Mouse (Mus musculus) embryonic stem cell, embryonic (primary cell): Measurements from ENCODE around the gene Gamt.

ENCODE experiments used
- CTCF ChIA-PET, 4 experiments: fragments of 300-600 bp in 2 of 4; fragments of 350-600 bp in 2 of 4; sonication (Branson Sonifier 250); formaldehyde crosslinking; loops; one replicate each; lab custom pipeline; 2022; ENCODE audit warnings: inconsistent platforms in 2 of 4; lab: Charles Lee
- POLR2A ChIA-PET, 4 experiments: fragments of 300-600 bp in 2 of 4; fragments of 350-600 bp in 2 of 4; sonication (Branson Sonifier 250); formaldehyde crosslinking; loops; one replicate each; lab custom pipeline; 2022; ENCODE audit warnings: antibody characterized with exemption in 4 of 4, inconsistent platforms in 1 of 4; lab: Charles Lee

Gene Gamt

GRCm38 (mm10) chr10:80260642-80261584, at the start of gene Gamt, which contains the start of gene Dazap1:
Gene Gamt, minus strand, starts transcription at chr10:80261012.
Gene Dazap1, plus strand, starts transcription at chr10:80261486.
- ChIA-PET POLR2A (interaction anchor here in 3 of 4 experiments (0.6 to 12.5 kb wide), 90 partner anchors 9 to 1867 kb away, joined by 3 to 169 read pairs (median 4); partner anchors contain the start of genes Mum1 (in 3 of the 3), Rps15 (in 3 of the 3), Apc2 (in 2 of the 3) and Cirbp (in 2 of the 3)), CTCF (interaction anchor here (0.6 to 2.6 kb wide), 22 partner anchors 8 to 759 kb away, joined by 3 to 14 read pairs (median 3); partner anchors contain the start of genes Adamtsl5 (in 1 of the 4), Arid3a (in 1 of the 4), Cbarp (in 1 of the 4) and Mum1 (in 1 of the 4))

GRCm38 (mm10) chr10:80304862-80305261, 44.0 kb upstream of the Gamt start:
- ChIA-PET POLR2A (interaction anchor here (0.6 to 3.0 kb wide), 40 partner anchors 8 to 1179 kb away, joined by 3 to 76 read pairs (median 4); partner anchors contain the start of genes Rps15 (in 4 of the 4), Apc2 (in 3 of the 4), Pcsk4 (in 2 of the 4) and Reep6 (in 2 of the 4)), CTCF (interaction anchor here in 3 of 4 experiments (0.6 to 1.6 kb wide), 16 partner anchors 10 to 577 kb away, joined by 3 to 14 read pairs (median 4); partner anchors contain the start of genes Adamtsl5 (in 1 of the 3), Apc2 (in 1 of the 3), Pcsk4 (in 1 of the 3) and Reep6 (in 1 of the 3))

DNA sequence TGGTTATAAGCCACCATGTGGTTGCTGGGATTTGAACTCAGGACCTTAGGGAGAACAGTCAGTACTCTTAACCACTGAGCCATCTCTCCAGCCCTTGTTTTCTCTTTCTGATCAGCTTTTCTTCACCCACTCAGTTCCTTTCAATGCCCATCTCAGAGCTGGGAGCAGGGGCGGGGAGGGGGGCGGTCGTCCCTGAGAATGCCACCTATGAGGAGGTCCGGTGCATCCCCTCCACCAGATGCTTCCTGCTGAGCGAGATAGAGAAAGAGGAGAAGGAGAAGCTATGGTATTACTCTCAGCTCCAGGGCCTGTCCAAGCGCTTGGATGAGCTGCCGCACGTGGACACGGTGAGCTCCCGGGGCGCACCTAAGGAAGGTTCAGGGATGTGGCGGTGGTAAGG, 43.6 kb upstream of the Gamt start:
- CTCF ChIA-PET: interaction anchor here (0.6 to 1.6 kb wide), 17 partner anchors 9 to 1550 kb away, joined by 3 to 8 read pairs (median 5); partner anchors contain the start of genes Adamtsl5 (in 1 of the 4), Apc2 (in 1 of the 4), Pcsk4 (in 1 of the 4) and Reep6 (in 1 of the 4)
- POLR2A ChIA-PET: interaction anchor here (0.5 to 3.0 kb wide), 43 partner anchors 8 to 1180 kb away, joined by 3 to 76 read pairs (median 4); partner anchors contain the start of genes Rps15 (in 4 of the 4), Apc2 (in 3 of the 4), Pcsk4 (in 2 of the 4) and Reep6 (in 2 of the 4)

- POLR2A ChIA-PET: interaction anchor here in 3 of 4 experiments (0.5 to 11.0 kb wide), 11 partner anchors 8 to 371 kb away, joined by 3 to 143 read pairs (median 4); partner anchors contain the start of genes Rps15 (in 2 of the 3), Apc2 (in 1 of the 3), Dazap1 (in 1 of the 3) and Pcsk4 (in 1 of the 3)
- CTCF ChIA-PET: interaction anchor here in 2 of 4 experiments (1.1 to 1.3 kb wide), 2 partner anchors 71 to 72 kb away, joined by 3 read pairs; no protein-coding TSS in a partner anchor
These were observed 41.7 kb upstream of the Gamt start for GRCm38 (mm10) chr10:80302471-80302881.

GRCm38 (mm10) chr10:80302082-80302355, 41.2 kb upstream of the Gamt start:
- CTCF ChIA-PET: interaction anchor here in 2 of 4 experiments (0.8 to 1.1 kb wide), 2 partner anchors 72 kb away, joined by 3 read pairs; no protein-coding TSS in a partner anchor
- POLR2A ChIA-PET: interaction anchor here in 3 of 4 experiments (0.5 to 11.0 kb wide), 10 partner anchors 9 to 371 kb away, joined by 3 to 143 read pairs (median 4); partner anchors contain the start of genes Rps15 (in 2 of the 3), Dazap1 (in 1 of the 3), Pcsk4 (in 1 of the 3) and Reep6 (in 1 of the 3)

- ChIA-PET CTCF (interaction anchor here in 2 of 4 experiments (0.8 to 1.1 kb wide), 2 partner anchors 72 kb away, joined by 3 read pairs; no protein-coding TSS in a partner anchor), POLR2A (interaction anchor here in 3 of 4 experiments (0.6 to 11.0 kb wide), 11 partner anchors 9 to 372 kb away, joined by 3 to 143 read pairs (median 4); partner anchors contain the start of genes Rps15 (in 2 of the 3), Dazap1 (in 1 of the 3), Pcsk4 (in 1 of the 3) and Reep6 (in 1 of the 3))
These were observed 40.7 kb upstream of the Gamt start for GRCm38 (mm10) chr10:80301256-80302081.

DNA sequence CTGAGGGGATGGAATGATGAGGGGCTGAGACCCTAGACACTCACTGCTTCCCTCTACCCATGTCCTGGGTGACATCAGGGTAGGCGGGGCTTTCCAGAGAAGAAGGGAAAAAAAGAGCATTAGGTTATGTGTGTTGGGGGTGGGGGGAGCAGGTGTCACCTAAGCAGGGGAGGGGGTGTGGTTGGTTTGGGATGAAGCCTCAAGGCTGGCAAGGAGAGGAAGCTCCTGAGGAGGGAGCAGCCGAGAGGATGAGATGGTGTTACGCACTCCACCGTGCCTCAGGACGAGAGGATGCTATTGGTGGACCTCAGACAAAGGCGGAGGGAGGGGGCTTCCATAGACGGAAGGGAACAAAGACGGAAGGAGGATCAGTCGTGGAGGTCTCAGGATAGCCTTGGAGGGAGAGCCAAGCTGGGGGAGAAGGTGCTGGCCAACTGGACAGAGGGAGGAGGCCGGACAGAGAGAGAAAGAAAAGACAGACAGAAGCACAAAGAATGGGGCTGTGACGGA, 39.9 kb upstream of the Gamt start:
- CTCF ChIA-PET: no interaction called here
- POLR2A ChIA-PET: interaction anchor here in 2 of 4 experiments (0.6 to 11.0 kb wide), 7 partner anchors 8 to 133 kb away, joined by 3 to 143 read pairs (median 5); partner anchors contain the start of genes Rps15 (in 2 of the 2) and Dazap1 (in 1 of the 2)

- POLR2A ChIA-PET: interaction anchor here in 3 of 4 experiments (0.6 to 11.0 kb wide), 6 partner anchors 7 to 444 kb away, joined by 4 to 143 read pairs (median 8); partner anchors contain the start of genes Rps15 (in 2 of the 3) and Grin3b (in 1 of the 3)
- CTCF ChIA-PET: no interaction called here
These were observed 39.0 kb upstream of the Gamt start for GRCm38 (mm10) chr10:80299824-80300223.

- POLR2A ChIA-PET: interaction anchor here in 3 of 4 experiments (0.6 to 11.0 kb wide), 11 partner anchors 14 to 443 kb away, joined by 3 to 143 read pairs (median 4); partner anchors contain the start of genes Gamt (in 2 of the 3), Dazap1 (in 1 of the 3), Grin3b (in 1 of the 3) and Pcsk4 (in 1 of the 3)
- CTCF ChIA-PET: interaction anchor here in 2 of 4 experiments (0.6 to 1.2 kb wide), 2 partner anchors 49 to 210 kb away, joined by 4 to 10 read pairs; no protein-coding TSS in a partner anchor
These were observed 38.5 kb upstream of the Gamt start for GRCm38 (mm10) chr10:80299301-80299700.

DNA sequence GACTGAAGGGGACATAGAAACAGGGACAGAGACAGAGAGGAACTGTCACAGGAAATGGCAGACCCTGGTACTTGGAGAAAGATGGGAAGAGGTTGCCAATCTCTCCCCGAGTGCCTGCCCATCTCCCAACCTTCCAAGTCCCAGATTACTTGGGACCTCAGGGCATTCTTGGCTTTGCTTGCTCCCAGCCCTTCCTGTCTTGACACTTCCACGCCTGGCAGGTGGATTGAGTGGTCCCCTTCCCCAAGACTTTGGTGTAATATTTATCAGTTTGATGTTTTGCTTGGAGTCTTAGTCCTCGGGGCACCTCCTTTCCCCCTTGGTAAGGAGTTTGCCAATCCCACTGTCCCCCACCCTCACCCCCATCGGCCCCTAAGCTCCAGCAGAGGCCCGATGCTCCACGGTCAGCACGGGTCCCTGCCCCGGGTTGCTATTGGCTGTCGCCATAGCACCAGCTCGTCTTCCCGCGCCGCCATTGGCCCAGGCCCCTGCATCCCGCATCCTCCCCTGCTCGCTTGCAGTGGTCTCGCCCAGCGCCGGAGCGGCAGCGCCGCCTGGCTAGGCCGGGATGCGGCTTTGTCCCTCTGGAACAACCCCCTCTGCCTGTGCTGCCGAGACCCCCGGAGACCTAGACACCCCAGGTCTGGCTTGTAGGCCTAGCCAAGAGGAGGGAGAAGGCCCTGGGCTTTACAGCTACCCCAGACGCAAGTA, 37.9 kb upstream of the Gamt start:
- ChIA-PET POLR2A (interaction anchor here in 3 of 4 experiments (0.6 to 11.0 kb wide), 14 partner anchors 15 to 443 kb away, joined by 3 to 143 read pairs (median 4); partner anchors contain the start of genes Gamt (in 2 of the 3), Pcsk4 (in 2 of the 3), Reep6 (in 2 of the 3) and Dazap1 (in 1 of the 3)), CTCF (interaction anchor here in 2 of 4 experiments (0.6 to 1.2 kb wide), 5 partner anchors 42 to 210 kb away, joined by 3 to 10 read pairs (median 4); no protein-coding TSS in a partner anchor)

DNA sequence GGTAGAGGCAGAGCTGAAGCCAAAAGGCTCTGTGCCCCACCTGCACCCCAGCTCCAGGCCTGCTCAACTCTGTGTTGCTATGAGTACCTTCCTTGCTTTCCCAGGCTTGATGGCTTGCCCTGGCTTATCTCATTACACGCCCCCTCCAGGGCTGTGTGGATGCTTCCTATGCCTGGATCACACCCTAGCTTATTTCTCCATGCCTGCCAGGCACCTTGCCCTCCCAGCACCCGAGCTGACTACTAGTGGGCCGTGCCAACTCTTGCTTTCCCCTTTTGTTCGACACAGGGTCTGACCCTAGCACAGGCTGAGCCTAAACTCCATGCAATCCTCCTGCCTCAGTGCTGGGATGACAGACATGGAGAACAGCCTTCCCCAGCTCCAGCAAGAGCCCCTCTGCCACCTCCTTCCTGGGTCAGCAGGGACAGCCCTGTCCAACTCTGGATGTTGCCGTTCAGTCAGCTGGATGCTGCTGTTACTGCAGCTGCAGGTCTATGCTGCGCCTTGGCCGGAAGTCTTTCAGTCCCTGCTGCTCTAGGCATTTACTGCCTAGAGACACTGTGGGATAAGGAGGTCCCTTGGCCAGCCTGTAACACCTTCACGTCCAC, 36.8 kb upstream of the Gamt start:
- ChIA-PET POLR2A (interaction anchor here (0.6 to 11.0 kb wide), 28 partner anchors 9 to 263 kb away, joined by 3 to 169 read pairs (median 4); partner anchors contain the start of genes Dazap1 (in 2 of the 4), Gamt (in 2 of the 4), Pcsk4 (in 2 of the 4) and Reep6 (in 2 of the 4)), CTCF (interaction anchor here in 3 of 4 experiments (0.6 to 2.4 kb wide), 12 partner anchors 15 to 531 kb away, joined by 3 to 10 read pairs (median 4); no protein-coding TSS in a partner anchor)

- POLR2A ChIA-PET: interaction anchor here (0.6 to 11.0 kb wide), 37 partner anchors 7 to 270 kb away, joined by 3 to 169 read pairs (median 5); partner anchors contain the start of genes Dazap1 (in 2 of the 4), Gamt (in 2 of the 4), Ndufs7 (in 1 of the 4) and Pcsk4 (in 1 of the 4)
These were observed 36.0 kb upstream of the Gamt start for GRCm38 (mm10) chr10:80296824-80297223.

GRCm38 (mm10) chr10:80295618-80296425, 35.0 kb upstream of the Gamt start, which contains the start of gene Apc2:
Gene Apc2, plus strand, starts transcription at chr10:80295977.
- POLR2A ChIA-PET: interaction anchor here (0.6 to 11.0 kb wide), 59 partner anchors 8 to 1831 kb away, joined by 3 to 169 read pairs (median 4); partner anchors contain the start of genes Mbd3 (in 3 of the 4), Adamtsl5 (in 2 of the 4), Dazap1 (in 2 of the 4) and Gamt (in 2 of the 4)

More at GRCm38 (mm10) chr10:80296824-80297223, 36.0 kb upstream of the Gamt start:
- CTCF ChIA-PET: interaction anchor here (0.7 to 2.4 kb wide), 13 partner anchors 10 to 121 kb away, joined by 3 to 10 read pairs (median 4); partner anchors contain the start of gene Adamtsl5 (in 1 of the 4)

More at GRCm38 (mm10) chr10:80295618-80296425, 35.0 kb upstream of the Gamt start, which contains the start of gene Apc2:
- CTCF ChIA-PET: interaction anchor here (0.5 to 2.4 kb wide), 22 partner anchors 9 to 562 kb away, joined by 3 to 10 read pairs (median 4); partner anchors contain the start of genes Adamtsl5 (in 1 of the 4), Pcsk4 (in 1 of the 4) and Reep6 (in 1 of the 4)
